Mouse (Mus musculus): ENCODE measurements around the gene Ccdc61. TPM values are rescaled to one million over a fixed set of nuclear protein-coding genes. Genes with fewer than 3 reads are reported as not detected.

Ccdc61 gene
- 14.5 and 18.4 TPM in 2 replicates for polyA plus RNA-seq (2012; rRNA removed)

GRCm38 (mm10) chr7:18910241-18910831 is at the start of gene Ccdc61:
Ccdc61 (minus strand) TSS chr7:18910415.

GRCm38 (mm10) chr7:18925162-18925938 is 15.1 kb upstream of the Ccdc61 start, which contains the start of gene Nova2:
Nova2 (plus strand) TSS chr7:18925888.

GRCm38 (mm10) chr7:18871031-18871430 is 39.2 kb downstream of the Ccdc61 start, which contains the start of gene Pglyrp1:
Pglyrp1 (plus strand) TSS chr7:18871331.

Other genes with a start within 250 kb of the Ccdc61 start
- gene Psg20, start 224.2 kb downstream of the Ccdc61 start, polyA plus RNA-seq (2012; rRNA removed), result not detected in 2 replicates
- gene Psg22, start 192.3 kb downstream of the Ccdc61 start, polyA plus RNA-seq (2012; rRNA removed), result 0.03 TPM in 1 of 2 replicates, not detected in the other
- not detected in 2 replicates for gene Psg19, start 111.9 kb downstream of the Ccdc61 start, polyA plus RNA-seq (2012; rRNA removed)
- 0.10 TPM in 1 of 2 replicates, not detected in the other for gene Psg17, start 88.8 kb downstream of the Ccdc61 start, polyA plus RNA-seq (2012; rRNA removed)
- gene Mill2, start 70.4 kb downstream of the Ccdc61 start, polyA plus RNA-seq (2012; rRNA removed), result 2.3 and 2.9 TPM in 2 replicates
- gene Pglyrp1, start 39.1 kb downstream of the Ccdc61 start, polyA plus RNA-seq (2012; rRNA removed), result 181 and 289 TPM in 2 replicates
- 0.28 and 0.38 TPM in 2 replicates for gene Nova2, start 15.5 kb upstream of the Ccdc61 start, polyA plus RNA-seq (2012; rRNA removed)
- not detected in 2 replicates for gene Nanos2, start 77.0 kb upstream of the Ccdc61 start, polyA plus RNA-seq (2012; rRNA removed)
- 5.5 and 6.7 TPM in 2 replicates for gene Mypop, start 80.8 kb upstream of the Ccdc61 start, polyA plus RNA-seq (2012; rRNA removed)
- 18.4 and 26.7 TPM in 2 replicates for gene Irf2bp1, start 93.6 kb upstream of the Ccdc61 start, polyA plus RNA-seq (2012; rRNA removed)
- 50.7 and 52.1 TPM in 2 replicates for gene Foxa3, start 113.1 kb upstream of the Ccdc61 start, polyA plus RNA-seq (2012; rRNA removed)
- 47.9 and 60.8 TPM in 2 replicates for gene Sympk, start 114.0 kb upstream of the Ccdc61 start, polyA plus RNA-seq (2012; rRNA removed)
- 0.18 TPM in 1 of 2 replicates, not detected in the other for gene Rsph6a, start 144.3 kb upstream of the Ccdc61 start, polyA plus RNA-seq (2012; rRNA removed)
- gene Dmwd, start 165.8 kb upstream of the Ccdc61 start, polyA plus RNA-seq (2012; rRNA removed), result 21.7 and 24.0 TPM in 2 replicates
- gene Dmpk, start 173.4 kb upstream of the Ccdc61 start, polyA plus RNA-seq (2012; rRNA removed), result 706 and 850 TPM in 2 replicates
- gene Six5, start 184.2 kb upstream of the Ccdc61 start, polyA plus RNA-seq (2012; rRNA removed), result 27.1 and 28.4 TPM in 2 replicates
- 0.05 and 0.11 TPM in 2 replicates for gene Gm4969, start 208.0 kb upstream of the Ccdc61 start, polyA plus RNA-seq (2012; rRNA removed)
- gene Fbxo46, start 209.4 kb upstream of the Ccdc61 start, polyA plus RNA-seq (2012; rRNA removed), result 4.7 and 6.4 TPM in 2 replicates
- gene Qpctl, start 238.9 kb upstream of the Ccdc61 start, polyA plus RNA-seq (2012; rRNA removed), result 7.6 and 10.2 TPM in 2 replicates
- gene Snrpd2, start 239.3 kb upstream of the Ccdc61 start, polyA plus RNA-seq (2012; rRNA removed), result 3.1 and 3.8 TPM in 2 replicates